Mouse (Mus musculus): ENCODE results near the gene Ccdc157.

Gene Ccdc157

GRCm38 (mm10) chr11:4097091-4097621 is 62.9 kb downstream of the Ccdc157 start:
- DNase-seq: no peak

GRCm38 (mm10) chr11:4096054-4096984 is 63.8 kb downstream of the Ccdc157 start:
- DNase-seq: peak; percentile 99

- peak; percentile 62 for DNase-seq
Measured at GRCm38 (mm10) chr11:4095171-4096053, 64.7 kb downstream of the Ccdc157 start, which contains the start of gene Mtfp1. Gene Mtfp1, minus strand, starts transcription at chr11:4095445.

- DNase-seq: peak; percentile 73
Measured at GRCm38 (mm10) chr11:4094378-4095170, 65.5 kb downstream of the Ccdc157 start.

GRCm38 (mm10) chr11:4093459-4094377 is 66.4 kb downstream of the Ccdc157 start:
- DNase-seq: peak; percentile 47

Data from right cerebral cortex, postnatal 25 days (tissue).